Mouse (Mus musculus) hindbrain, embryonic 16.5 days (tissue): ENCODE data around the gene Rps13. TPM values are rescaled to one million over a fixed set of nuclear protein-coding genes. Genes with fewer than 3 reads are reported as not detected.
A peak's percentile ranks its signal among the peaks of the same experiment; 100 is the strongest.

Experiments
- ATAC-seq: fragments of 200-750 bp; cut with Nextera tagmentation; 2 replicates; pipeline ENCODE4 v1.8.0; 2017; ENCODE audit warnings: moderate TSS enrichment, moderate library complexity
- H3K27ac ChIP-seq: fragments of 300-500 bp; sonication (generic); 2 replicates; pipeline ENCODE4 v1.5.1; 2014; ENCODE audit warnings: low read depth, mild to moderate bottlenecking, control low read depth, low read length, moderate library complexity
- H3K27me3 ChIP-seq: fragments of 300-500 bp; sonication (generic); replicated peaks from 2 replicates; pipeline ENCODE4 v1.6.1; 2014; ENCODE audit warnings: low read length; ENCODE audit not compliant: control insufficient read depth, insufficient read depth
- H3K36me3 ChIP-seq: fragments of 300-500 bp; sonication (generic); 2 replicates; pipeline ENCODE4 v1.6.1; 2014; ENCODE audit warnings: mild to moderate bottlenecking, low read length, moderate library complexity, mixed read lengths; ENCODE audit not compliant: control insufficient read depth, insufficient read depth
- H3K4me1 ChIP-seq: fragments of 300-500 bp; sonication (generic); 2 replicates; pipeline ENCODE4 v1.6.1; 2014; ENCODE audit warnings: low read depth, low read length; ENCODE audit not compliant: control insufficient read depth, insufficient read depth
- H3K4me2 ChIP-seq: fragments of 300-500 bp; sonication (generic); 2 replicates; pipeline ENCODE4 v1.6.1; 2014; ENCODE audit warnings: mild to moderate bottlenecking, low read length, control low read depth, moderate library complexity
- H3K4me3 ChIP-seq: fragments of 300-500 bp; sonication (generic); 2 replicates; pipeline ENCODE4 v1.5.1; 2014; ENCODE audit warnings: mild to moderate bottlenecking, low read length, control low read depth, moderate library complexity
- H3K9ac ChIP-seq: fragments of 300-500 bp; sonication (generic); 2 replicates; pipeline ENCODE4 v1.6.1; 2014; ENCODE audit warnings: low read depth, mild to moderate bottlenecking, control low read depth, low read length, moderate library complexity
- H3K9me3 ChIP-seq: fragments of 300-500 bp; sonication (generic); 2 replicates; pipeline ENCODE4 v1.6.1; 2014; ENCODE audit warnings: mild to moderate bottlenecking, low read length, moderate library complexity; ENCODE audit not compliant: control insufficient read depth
- WGBS: fragments of 180-500 bp; shearing (Covaris S2); extraction: QIAGEN DNeasy Blood & Tissue Kit; methylation state at CpG from one replicate; pipeline ENCODE4 v1.1.7; 2014; 5-methylcytosine and 5-hydroxymethylcytosine counted together
- polyA plus RNA-seq: library from polyadenylated mRNA; unstranded; fragments of >200 nt; fragmentation: Nextera tagmentation; extraction: Ambion mirVana; gene quantifications from 2 replicates; pipeline ENCODE4 v1.2.1, GENCODE M21; 2015

The Rps13 gene
- polyA plus RNA-seq, 1 experiment from 2014 or later: 381 TPM

GRCm38 (mm10) chr7:116327901-116328300 lies 6.1 kb downstream of the Rps13 start:
- Histone ChIP-seq H3K9ac (no peak overlapping the region), H3K4me1 (peaks cover 5% of the 10 kb centered on the region), H3K27me3 (no peaks in the 10 kb centered on the region), H3K36me3 (peaks cover 21% of the 10 kb centered on the region; the same call in 1 of the 2 replicates), H3K4me2 (no peak overlapping the region), H3K4me3 (no peak overlapping the region), H3K27ac (no peak overlapping the region), H3K9me3 (no peaks in the 10 kb centered on the region)
- 92% methylated on average over 5 of the region's 5 CpGs for WGBS
- ATAC-seq: no peak

GRCm38 (mm10) chr7:116323331-116323964 lies 10.5 kb downstream of the Rps13 start:
- Histone ChIP-seq H3K4me2 (no peak overlapping the region), H3K9ac (no peak overlapping the region), H3K27me3 (no peaks in the 10 kb centered on the region), H3K4me3 (no peak overlapping the region), H3K4me1 (no peaks in the 10 kb centered on the region), H3K9me3 (no peaks in the 10 kb centered on the region), H3K27ac (no peak overlapping the region), H3K36me3 (0 out of 2 replicates have a peak, but pooled peaks cover 2% of the 10 kb centered on the region)
- WGBS: 34% methylated on average over 10 of the region's 10 CpGs
- peak; percentile 81 for ATAC-seq

- no peak overlapping the region for H3K4me3 ChIP-seq
- WGBS: 14% methylated on average over 9 of the region's 9 CpGs
- no peaks in the 10 kb centered on the region for H3K36me3 ChIP-seq
- H3K27ac ChIP-seq: no peak overlapping the region
- ATAC-seq: no peak
- H3K4me1 ChIP-seq: peaks cover 17% of the 10 kb centered on the region
- H3K4me2 ChIP-seq: no peak overlapping the region; the same call in 1 of the 2 replicates
- peaks cover 3% of the 10 kb centered on the region; the same call in 1 of the 2 replicates for H3K27me3 ChIP-seq
- no peak overlapping the region for H3K9ac ChIP-seq
- H3K9me3 ChIP-seq: no peaks in the 10 kb centered on the region
Observed at GRCm38 (mm10) chr7:116309456-116309855, 24.5 kb downstream of the Rps13 start.

- H3K9ac ChIP-seq: no peak overlapping the region
- WGBS: 2% methylated on average over 16 of the region's 16 CpGs
Observed at GRCm38 (mm10) chr7:116308632-116308991, 25.4 kb downstream of the Rps13 start.

GRCm38 (mm10) chr7:116307871-116308631 lies 25.9 kb downstream of the Rps13 start, which contains the start of gene Plekha7:
Gene Plekha7 (minus strand): TSS chr7:116308376.
- peak; percentile 53 for ATAC-seq
- H3K27ac ChIP-seq: peak within 1 kb of the TSS; percentile 61; the same call in 1 of the 2 replicates
- peaks cover 17% of the 10 kb centered on the region for H3K4me1 ChIP-seq
- peak within 1 kb of the TSS; percentile 72 for H3K9ac ChIP-seq
- H3K36me3 ChIP-seq: no peaks in the 10 kb centered on the region
- WGBS: under 1% methylated on average over 63 of the region's 65 CpGs
- no peaks in the 10 kb centered on the region for H3K9me3 ChIP-seq
- peak within 1 kb of the TSS; percentile 100 for H3K4me2 ChIP-seq
- H3K27me3 ChIP-seq: peaks cover 3% of the 10 kb centered on the region; the same call in 1 of the 2 replicates
- peak within 1 kb of the TSS; percentile 78 for H3K4me3 ChIP-seq

More at GRCm38 (mm10) chr7:116308632-116308991, 25.4 kb downstream of the Rps13 start:
- peaks cover 3% of the 10 kb centered on the region; the same call in 1 of the 2 replicates for H3K27me3 ChIP-seq
- H3K4me1 ChIP-seq: peaks cover 17% of the 10 kb centered on the region
- no peaks in the 10 kb centered on the region for H3K36me3 ChIP-seq
- H3K4me2 ChIP-seq: peak overlapping the region; percentile 100
- H3K4me3 ChIP-seq: peak overlapping the region; percentile 78
- no peak for ATAC-seq
- H3K27ac ChIP-seq: no peak overlapping the region
- no peaks in the 10 kb centered on the region for H3K9me3 ChIP-seq

- H3K9ac ChIP-seq: peak overlapping the region; percentile 72
- no peaks in the 10 kb centered on the region for H3K9me3 ChIP-seq
- H3K4me3 ChIP-seq: peak overlapping the region; percentile 78
- peaks cover 3% of the 10 kb centered on the region; the same call in 1 of the 2 replicates for H3K27me3 ChIP-seq
- H3K36me3 ChIP-seq: no peaks in the 10 kb centered on the region
- H3K4me1 ChIP-seq: peaks cover 17% of the 10 kb centered on the region
- peak overlapping the region; percentile 100 for H3K4me2 ChIP-seq
- peak; percentile 86 for ATAC-seq
- 1% methylated on average over 62 of the region's 63 CpGs for WGBS
- H3K27ac ChIP-seq: peak overlapping the region; percentile 61; the same call in 1 of the 2 replicates
Observed at GRCm38 (mm10) chr7:116307099-116307870, 26.7 kb downstream of the Rps13 start.

GRCm38 (mm10) chr7:116306601-116307000 lies 27.4 kb downstream of the Rps13 start:
- Histone ChIP-seq H3K4me2 (peak overlapping the region; percentile 100), H3K27ac (no peak overlapping the region), H3K27me3 (peaks cover 3% of the 10 kb centered on the region; the same call in 1 of the 2 replicates), H3K4me3 (peak overlapping the region; percentile 78; the same call in 1 of the 2 replicates), H3K9me3 (no peaks in the 10 kb centered on the region), H3K36me3 (no peaks in the 10 kb centered on the region), H3K9ac (no peak overlapping the region), H3K4me1 (peaks cover 17% of the 10 kb centered on the region)
- WGBS: 4% methylated on average over 5 of the region's 5 CpGs
- ATAC-seq: no peak

- no peak overlapping the region for H3K4me2 ChIP-seq
- no peaks in the 10 kb centered on the region for H3K36me3 ChIP-seq
- ATAC-seq: no peak
- H3K4me3 ChIP-seq: no peak overlapping the region
- H3K9ac ChIP-seq: no peak overlapping the region
- 0 out of 2 replicates have a peak, but pooled peaks cover 3% of the 10 kb centered on the region for H3K27me3 ChIP-seq
- 83% methylated on average over 5 of the region's 5 CpGs for WGBS
- no peak overlapping the region; the same call in 1 of the 2 replicates for H3K27ac ChIP-seq
- peaks cover 1% of the 10 kb centered on the region for H3K4me1 ChIP-seq
- H3K9me3 ChIP-seq: no peaks in the 10 kb centered on the region
Observed at GRCm38 (mm10) chr7:116301661-116302311, 32.2 kb downstream of the Rps13 start.
